Mouse (Mus musculus): Measurements from ENCODE around the gene Mospd1. TPM values are rescaled to one million over a fixed set of nuclear protein-coding genes. Genes with fewer than 3 reads are reported as not detected.

Mospd1 gene
- polyA plus RNA-seq, 1 experiment = 0.70 TPM

DNA sequence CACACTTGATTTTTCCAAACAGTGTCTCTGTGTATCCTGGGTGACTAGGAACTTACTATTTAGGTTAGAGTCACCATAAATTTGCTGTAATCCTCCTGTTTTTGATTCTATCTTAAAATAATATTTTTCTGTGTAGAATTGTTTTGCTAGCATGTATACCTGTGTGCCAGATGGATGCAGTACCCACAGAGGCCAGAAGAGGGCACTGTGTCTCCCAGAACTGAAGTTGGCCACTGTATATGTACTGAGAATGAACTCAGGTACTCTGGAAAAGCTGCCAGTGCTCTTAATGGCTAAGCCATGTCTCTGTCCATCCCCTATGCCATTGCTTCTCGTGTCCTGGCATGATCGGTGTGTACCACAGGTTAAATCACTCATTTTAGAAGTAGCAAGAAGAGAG lies 28.8 kb downstream of the Mospd1 start:
- Histone ChIP-seq H3K4me1 (ENCODE audit: control insufficient read depth, insufficient read depth, insufficient read length) (no peaks in the 10 kb centered on the region), H3K27me3 (ENCODE audit: control insufficient read depth, insufficient read depth, low read length) (no peaks in the 10 kb centered on the region), H3K27ac (ENCODE audit: insufficient read depth, low read length) (no peak overlapping the region), H3K4me3 (ENCODE audit: extremely low read depth, insufficient read depth, insufficient read length) (no peak overlapping the region), H3K36me3 (ENCODE audit: control insufficient read depth, insufficient read depth, low read length) (no peaks in the 10 kb centered on the region)
- TF ChIP-seq POLR2A (IDR thresholded peaks at IDR 0.05; ENCODE audit: low read depth, low read length) = no peak
- peak; percentile 35; the same call in 1 of the 2 replicates for TF ChIP-seq CTCF (IDR thresholded peaks at IDR 0.05; ENCODE audit: extremely low read depth, insufficient read depth, insufficient read length, insufficient replicate concordance)
- 63% methylated on average over 2 of the region's 2 CpGs for WGBS
- peak in 1 of 2 experiments; percentile 54 for DNase-seq (ENCODE audit: low read depth in 1 of 2, low spot score in 2 of 2)

DNA sequence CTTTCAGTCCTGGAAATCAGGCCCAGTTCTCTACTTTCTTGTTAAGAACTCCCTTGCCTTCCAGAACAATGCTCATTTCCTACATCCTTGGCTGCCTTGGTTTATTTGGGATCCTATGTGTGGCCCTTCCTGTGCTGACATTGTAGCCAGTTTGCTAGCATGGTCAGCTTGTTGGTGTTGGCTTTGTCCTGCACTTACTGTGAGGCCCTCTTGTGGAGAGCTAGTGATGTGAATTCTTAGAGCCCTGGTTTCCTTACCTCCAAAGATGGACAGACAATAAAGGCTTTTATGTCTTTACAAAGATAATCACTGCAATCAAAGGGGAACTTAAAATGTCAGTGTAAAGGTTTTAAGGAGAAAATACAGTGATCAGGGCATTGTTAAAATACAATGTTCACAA lies 32.9 kb downstream of the Mospd1 start:
- H3K4me3 ChIP-seq (ENCODE audit: extremely low read depth, insufficient read depth, insufficient read length) = no peak overlapping the region
- TF ChIP-seq CTCF (IDR thresholded peaks at IDR 0.05; ENCODE audit: extremely low read depth, insufficient read depth, insufficient read length, insufficient replicate concordance) = no peak
- no peak for TF ChIP-seq POLR2A (IDR thresholded peaks at IDR 0.05; ENCODE audit: low read depth, low read length)
- H3K27me3 ChIP-seq (ENCODE audit: control insufficient read depth, insufficient read depth, low read length) = no peaks in the 10 kb centered on the region
- no peak overlapping the region for H3K27ac ChIP-seq (ENCODE audit: insufficient read depth, low read length)
- no peaks in the 10 kb centered on the region for H3K36me3 ChIP-seq (ENCODE audit: control insufficient read depth, insufficient read depth, low read length)
- H3K4me1 ChIP-seq (ENCODE audit: control insufficient read depth, insufficient read depth, insufficient read length) = no peaks in the 10 kb centered on the region
- DNase-seq (ENCODE audit: low read depth in 1 of 2, low spot score in 2 of 2) = no peak

DNA sequence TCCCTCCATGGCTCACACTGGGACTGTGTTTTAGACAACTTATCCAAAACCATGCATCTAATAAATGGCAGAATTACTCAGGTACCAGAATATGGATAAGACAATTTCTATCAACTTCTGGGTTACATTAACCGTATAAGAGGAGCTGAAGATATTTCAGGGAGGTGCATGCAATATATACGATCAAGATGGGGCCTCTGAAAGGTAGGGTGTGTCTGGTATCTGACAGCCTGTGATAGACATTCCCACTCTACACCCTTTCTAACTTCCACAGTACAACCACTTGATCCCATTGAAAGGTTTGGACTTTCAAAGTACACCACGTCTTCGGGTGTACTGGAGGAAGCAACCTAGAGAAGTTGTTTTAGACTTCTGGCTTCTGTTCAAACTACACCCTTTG lies 39.9 kb downstream of the Mospd1 start:
- WGBS = 85% methylated on average over 4 of the region's 4 CpGs

DNA sequence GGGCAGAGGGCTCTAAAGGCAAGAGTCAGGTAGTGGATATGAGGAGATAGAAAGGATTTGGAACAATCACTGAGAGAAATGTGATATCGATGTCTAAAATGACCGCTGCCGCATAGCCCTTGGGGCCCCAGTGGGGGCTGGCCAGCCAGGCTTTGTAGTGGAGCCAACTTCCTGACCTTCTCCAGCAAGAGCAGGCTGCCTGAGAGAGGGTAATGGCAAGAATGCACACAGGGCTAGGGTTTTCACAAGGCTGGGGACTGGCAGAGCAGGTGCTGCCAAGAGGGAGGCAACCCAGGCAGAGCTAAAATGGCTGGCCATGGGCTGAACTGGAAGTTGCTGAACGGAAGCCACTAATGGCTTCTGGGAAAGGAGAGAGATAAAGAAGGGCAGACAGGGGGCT lies 49.2 kb downstream of the Mospd1 start:
- no peaks in the 10 kb centered on the region for H3K36me3 ChIP-seq (ENCODE audit: control insufficient read depth, insufficient read depth, low read length)
- DNase-seq (ENCODE audit: low read depth in 1 of 2, low spot score in 2 of 2) = no peak
- peak overlapping the region; percentile 35; the same call in 1 of the 2 replicates for H3K27ac ChIP-seq (ENCODE audit: insufficient read depth, low read length)
- H3K4me3 ChIP-seq (ENCODE audit: extremely low read depth, insufficient read depth, insufficient read length) = no peak overlapping the region
- TF ChIP-seq CTCF (IDR thresholded peaks at IDR 0.05; ENCODE audit: extremely low read depth, insufficient read depth, insufficient read length, insufficient replicate concordance) (no peak), POLR2A (IDR thresholded peaks at IDR 0.05; ENCODE audit: low read depth, low read length) (no peak)
- no peaks in the 10 kb centered on the region for H3K27me3 ChIP-seq (ENCODE audit: control insufficient read depth, insufficient read depth, low read length)
- H3K4me1 ChIP-seq (ENCODE audit: control insufficient read depth, insufficient read depth, insufficient read length) = no peaks in the 10 kb centered on the region; the same call in 1 of the 2 replicates
- 84% methylated on average over 4 of the region's 4 CpGs for WGBS

More for the DNA sequence above, 39.9 kb downstream of the Mospd1 start:
- Histone ChIP-seq H3K27ac (ENCODE audit: insufficient read depth, low read length) (no peak overlapping the region), H3K4me3 (ENCODE audit: extremely low read depth, insufficient read depth, insufficient read length) (no peak overlapping the region), H3K4me1 (ENCODE audit: control insufficient read depth, insufficient read depth, insufficient read length) (no peaks in the 10 kb centered on the region), H3K36me3 (ENCODE audit: control insufficient read depth, insufficient read depth, low read length) (no peaks in the 10 kb centered on the region), H3K27me3 (ENCODE audit: control insufficient read depth, insufficient read depth, low read length) (no peaks in the 10 kb centered on the region)
- TF ChIP-seq POLR2A (IDR thresholded peaks at IDR 0.05; ENCODE audit: low read depth, low read length) = no peak
- TF ChIP-seq CTCF (IDR thresholded peaks at IDR 0.05; ENCODE audit: extremely low read depth, insufficient read depth, insufficient read length, insufficient replicate concordance) = no peak
- no peak for DNase-seq (ENCODE audit: low read depth in 1 of 2, low spot score in 2 of 2)

DNA sequence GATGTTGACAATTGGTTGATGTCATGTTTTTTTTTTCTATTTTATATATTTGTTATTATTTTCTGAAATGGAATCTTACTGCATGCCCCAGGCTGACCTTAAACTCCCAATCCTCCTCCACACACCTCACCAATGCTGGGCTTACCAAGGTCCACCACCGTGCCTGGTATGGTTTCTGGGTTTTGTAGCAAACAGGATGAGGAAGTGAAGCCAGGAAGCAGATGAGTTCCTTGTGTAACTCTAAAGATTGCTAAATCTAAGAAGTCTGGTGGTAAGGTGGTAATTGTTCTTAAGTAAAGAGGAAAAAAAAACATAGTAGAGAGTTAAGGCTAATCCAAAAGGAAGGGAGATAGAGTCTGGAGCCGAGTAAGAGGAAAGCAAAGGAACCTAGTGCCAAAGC lies 49.7 kb downstream of the Mospd1 start:
- Histone ChIP-seq H3K36me3 (ENCODE audit: control insufficient read depth, insufficient read depth, low read length) (no peaks in the 10 kb centered on the region), H3K4me1 (ENCODE audit: control insufficient read depth, insufficient read depth, insufficient read length) (no peaks in the 10 kb centered on the region; the same call in 1 of the 2 replicates), H3K27ac (ENCODE audit: insufficient read depth, low read length) (peak overlapping the region; percentile 35; the same call in 1 of the 2 replicates), H3K4me3 (ENCODE audit: extremely low read depth, insufficient read depth, insufficient read length) (no peak overlapping the region), H3K27me3 (ENCODE audit: control insufficient read depth, insufficient read depth, low read length) (no peaks in the 10 kb centered on the region)
- 23% methylated on average over 2 of the region's 2 CpGs for WGBS
- TF ChIP-seq CTCF (IDR thresholded peaks at IDR 0.05; ENCODE audit: extremely low read depth, insufficient read depth, insufficient read length, insufficient replicate concordance) (no peak), POLR2A (IDR thresholded peaks at IDR 0.05; ENCODE audit: low read depth, low read length) (no peak)
- DNase-seq (ENCODE audit: low read depth in 1 of 2, low spot score in 2 of 2) = no peak

Other genes starting within 250 kb of the Mospd1 start
- gene Plac1, start 130.4 kb downstream of the Mospd1 start, polyA plus RNA-seq (2012; rRNA removed) = not detected in 2 replicates
- gene Fam122b, start 100.7 kb downstream of the Mospd1 start, polyA plus RNA-seq (2012; rRNA removed) = 3.1 and 3.2 TPM in 2 replicates
- gene Fam122c, start 97.1 kb downstream of the Mospd1 start, polyA plus RNA-seq (2012; rRNA removed) = not detected in 2 replicates
- gene Etd, start 64.4 kb upstream of the Mospd1 start, polyA plus RNA-seq (2012; rRNA removed) = not detected in 2 replicates
- gene Rtl8c, start 237.5 kb upstream of the Mospd1 start, polyA plus RNA-seq (2012; rRNA removed) = 16.2 and 18.7 TPM in 2 replicates
- gene Gm14597, start 238.5 kb upstream of the Mospd1 start, polyA plus RNA-seq (2012; rRNA removed) = not detected in 2 replicates